ENCODE assay signal across 25 mouse cellular contexts in the genomic region with DNA sequence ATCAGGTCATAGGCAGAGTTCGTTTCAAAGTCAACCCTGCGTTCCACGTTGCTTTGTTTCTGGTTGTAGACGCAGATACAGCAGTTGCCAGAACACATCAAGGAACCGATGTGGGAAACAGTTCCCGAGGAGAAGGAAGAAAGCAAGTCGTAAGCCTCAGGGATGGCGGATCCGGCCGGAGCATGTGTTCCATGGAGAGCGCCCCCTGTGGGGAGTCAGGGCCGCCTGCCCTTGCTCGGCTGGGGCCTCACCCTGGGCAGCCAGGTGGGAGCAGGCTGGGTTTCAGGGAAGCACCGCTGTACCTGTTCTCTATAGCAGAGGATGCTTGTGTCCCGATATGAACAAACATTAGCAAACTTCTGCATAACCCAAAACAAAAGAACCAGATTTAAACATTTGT. TPM values are rescaled to one million over a fixed set of nuclear protein-coding genes. Genes with fewer than 3 reads are reported as not detected.
A peak's percentile ranks its signal among the peaks of the same experiment; 100 is the strongest.
DNase-seq lines count a peak whose midpoint lies in the region; ATAC-seq and TF ChIP-seq lines count a peak whose summit lies in the region.
"Had no signal": no experiment of that assay in that cellular context is flagged by ENCODE, and none has a peak within 500 bp of the region (broad histone marks: within the 10 kb centered on the region; RNA-seq: fewer than 3 reads in every experiment).

No protein-coding gene starts in this region.

- H3K4me3 ChIP-seq in forebrain, postnatal 0 days (ENCODE audit: low read depth, low read length): no peak overlapping the region
- no peak overlapping the region for H3K4me3 ChIP-seq in forebrain, embryonic 11.5 days (ENCODE audit: low read depth, low read length)
- no peak overlapping the region for H3K4me3 ChIP-seq in liver, adult 2 months (ENCODE audit: insufficient read depth, low read depth, low read length)
- peak overlapping the region; percentile 23; the same call in 1 of the 2 replicates for H3K4me3 ChIP-seq in E14TG2a.4 (replicated peaks; ENCODE audit: low read length)
- H3K4me3 ChIP-seq in hindbrain, embryonic 12.5 days: no peak overlapping the region
- H3K4me3 ChIP-seq: embryonic facial prominence, embryonic 12.5 days; forebrain, embryonic 12.5 days; gastrocnemius, adult 2 months; heart, embryonic 13.5 days had no signal

- 82% methylated on average over 15 of the region's 15 CpGs for WGBS in forebrain, postnatal 0 days
- WGBS in forebrain, embryonic 11.5 days: 81% methylated on average over 15 of the region's 15 CpGs
- 91% methylated on average over 15 of the region's 15 CpGs for WGBS in liver, adult 2 months
- 84% methylated on average over 15 of the region's 15 CpGs for WGBS in hindbrain, embryonic 12.5 days

- no peak overlapping the region for H3K9ac ChIP-seq in forebrain, postnatal 0 days
- no peak overlapping the region for H3K9ac ChIP-seq in forebrain, embryonic 11.5 days (ENCODE audit: low read length)
- H3K9ac ChIP-seq in liver, adult 2 months (ENCODE audit: low read depth, low read length): no peak overlapping the region
- H3K9ac ChIP-seq in hindbrain, embryonic 12.5 days: no peak overlapping the region
- H3K9ac ChIP-seq: embryonic facial prominence, embryonic 12.5 days; forebrain, embryonic 12.5 days; heart, embryonic 13.5 days had no signal

- peaks cover 62% of the 10 kb centered on the region for H3K36me3 ChIP-seq in forebrain, postnatal 0 days (ENCODE audit: insufficient read depth)
- no peaks in the 10 kb centered on the region; the same call in none of the 2 replicates for H3K36me3 ChIP-seq in forebrain, embryonic 11.5 days (ENCODE audit: control insufficient read depth, insufficient read depth, low read length)
- H3K36me3 ChIP-seq in liver, adult 2 months (ENCODE audit: control insufficient read depth, insufficient read depth, low read length): peaks cover 50% of the 10 kb centered on the region
- peaks cover 86% of the 10 kb centered on the region for H3K36me3 ChIP-seq in E14TG2a.4 (ENCODE audit: insufficient read depth, low read length)
- peaks cover 82% of the 10 kb centered on the region for H3K36me3 ChIP-seq in hindbrain, embryonic 12.5 days

- TF ChIP-seq CTCF in forebrain, postnatal 0 days (IDR thresholded peaks at IDR 0.05; ENCODE audit: low read depth): 0 out of 2 replicates have a peak, but pooled peaks have one; percentile 6
- peak; percentile 13; the same call in 1 of the 2 replicates for TF ChIP-seq CTCF in liver, adult 2 months (IDR thresholded peaks at IDR 0.05; ENCODE audit: low read depth, low read length)
- peak; percentile 39 for TF ChIP-seq CTCF in E14TG2a.4 (conservative IDR thresholded peaks at IDR 0.05; ENCODE audit: low read length)

- H3K9me3 ChIP-seq in forebrain, postnatal 0 days (ENCODE audit: low read length): no peaks in the 10 kb centered on the region
- no peaks in the 10 kb centered on the region for H3K9me3 ChIP-seq in forebrain, embryonic 11.5 days (ENCODE audit: control insufficient read depth, low read length)
- peaks cover 2% of the 10 kb centered on the region for H3K9me3 ChIP-seq in E14TG2a.4 (ENCODE audit: low read length)
- H3K9me3 ChIP-seq in hindbrain, embryonic 12.5 days (replicated peaks): no peaks in the 10 kb centered on the region
- H3K9me3 ChIP-seq: embryonic facial prominence, embryonic 12.5 days; forebrain, embryonic 12.5 days; heart, embryonic 13.5 days had no signal

- no peak for ATAC-seq in forebrain, postnatal 0 days
- ATAC-seq in forebrain, embryonic 11.5 days (replicated peaks; ENCODE audit: low FRiP score): no peak
- no peak for ATAC-seq in hindbrain, embryonic 12.5 days (ENCODE audit: low FRiP score)
- ATAC-seq in monocyte, adult 5-6 weeks (replicated peaks; ENCODE audit: insufficient number of reproducible peaks, low FRiP score, low TSS enrichment, poor library complexity, severe bottlenecking): no peak
- ATAC-seq: activated CD4-positive, CD25-positive, alpha-beta regulatory T cell, adult 4 months; CD4-positive, CD25-positive, alpha-beta regulatory T cell, adult 4 months; forebrain, embryonic 16.5 days; hindbrain, embryonic 16.5 days had no signal

- no peaks in the 10 kb centered on the region for H3K4me1 ChIP-seq in forebrain, postnatal 0 days (ENCODE audit: insufficient read depth)
- H3K4me1 ChIP-seq in forebrain, embryonic 11.5 days (replicated peaks; ENCODE audit: control insufficient read depth, insufficient read depth, low read length): 0 out of 2 replicates have a peak, but pooled peaks cover 3% of the 10 kb centered on the region
- H3K4me1 ChIP-seq in liver, adult 2 months (ENCODE audit: control insufficient read depth, insufficient read depth, low read length): peaks cover 2% of the 10 kb centered on the region; the same call in 1 of the 2 replicates
- H3K4me1 ChIP-seq in E14TG2a.4 (replicated peaks; ENCODE audit: low read depth, low read length): peaks cover 44% of the 10 kb centered on the region
- H3K4me1 ChIP-seq in hindbrain, embryonic 12.5 days: no peaks in the 10 kb centered on the region
- H3K4me1 ChIP-seq: embryonic facial prominence, embryonic 12.5 days; heart, embryonic 13.5 days had no signal

- H3K27ac ChIP-seq in forebrain, postnatal 0 days (ENCODE audit: low read depth, low read length): no peak overlapping the region
- no peak overlapping the region for H3K27ac ChIP-seq in forebrain, embryonic 11.5 days (ENCODE audit: low read depth, low read length)
- H3K27ac ChIP-seq in liver, adult 2 months (replicated peaks; ENCODE audit: insufficient read depth, low read depth, low read length): no peak overlapping the region
- no peak overlapping the region for H3K27ac ChIP-seq in hindbrain, embryonic 12.5 days
- H3K27ac ChIP-seq: embryonic facial prominence, embryonic 12.5 days; forebrain, embryonic 12.5 days; gastrocnemius, adult 2 months; heart, embryonic 13.5 days had no signal

- H3K4me2 ChIP-seq in forebrain, postnatal 0 days (ENCODE audit: low read depth): no peak overlapping the region
- no peak overlapping the region for H3K4me2 ChIP-seq in forebrain, embryonic 11.5 days (ENCODE audit: low read depth, low read length, severe bottlenecking)
- H3K4me2 ChIP-seq in hindbrain, embryonic 12.5 days (replicated peaks): no peak overlapping the region
- H3K4me2 ChIP-seq: embryonic facial prominence, embryonic 12.5 days; forebrain, embryonic 12.5 days; heart, embryonic 13.5 days had no signal

- no peak for DNase-seq in forebrain, postnatal 0 days
- DNase-seq in forebrain, embryonic 11.5 days (ENCODE audit: low spot score): no peak
- no peak for DNase-seq in liver, adult 2 months (ENCODE audit: extremely low read depth, low read depth, low spot score)
- DNase-seq in liver (no peak), R1 (ENCODE audit: low read depth, low spot score) (peak; percentile 50)
- DNase-seq: adrenal gland, postnatal 14 days; B cell, adult 2 months; cerebellum, adult 11-12 months; cerebellum, adult 9-10 months; gastrocnemius, adult 2 months; gastrocnemius, postnatal 36 days; heart, adult 11 months; heart, postnatal 36 days had no signal

- TF ChIP-seq POLR2A in liver, adult 2 months (IDR thresholded peaks at IDR 0.05; ENCODE audit: extremely low read depth, insufficient read depth, low read length): no peak

- no peaks in the 10 kb centered on the region for H3K27me3 ChIP-seq in forebrain, postnatal 0 days (ENCODE audit: insufficient read depth, low read length)
- H3K27me3 ChIP-seq in forebrain, embryonic 11.5 days (ENCODE audit: control insufficient read depth, insufficient read depth, low read length): no peaks in the 10 kb centered on the region
- H3K27me3 ChIP-seq in liver, adult 2 months (ENCODE audit: control insufficient read depth, insufficient read depth, low read length): no peaks in the 10 kb centered on the region
- no peaks in the 10 kb centered on the region for H3K27me3 ChIP-seq in E14TG2a.4 (ENCODE audit: insufficient read depth, low read length)
- H3K27me3 ChIP-seq in hindbrain, embryonic 12.5 days: no peaks in the 10 kb centered on the region
- H3K27me3 ChIP-seq: embryonic facial prominence, embryonic 12.5 days; forebrain, embryonic 12.5 days; heart, embryonic 13.5 days had no signal

- H3K79me2 ChIP-seq in liver, adult 2 months (ENCODE audit: control insufficient read depth, insufficient read depth, low read length): no peaks in the 10 kb centered on the region

RNA-seq across cellular contexts. Expression of a gene that starts 7.1 kb away (rescaled TPM):
- 0.15 and 0.33 TPM in 2 replicates for total RNA-seq in forebrain, postnatal 0 days (2014; rRNA removed)
- polyA plus RNA-seq in forebrain, postnatal 0 days (2015; fragmentation: Nextera tagmentation; extraction: Ambion mirVana): 0.18 TPM in 1 of 2 replicates, not detected in the other
- 0.48 and 0.75 TPM in 2 replicates for polyA plus RNA-seq in forebrain, embryonic 11.5 days (2014; fragmentation: Nextera tagmentation; extraction: Ambion mirVana)
- 0.54 TPM in 1 of 2 replicates, not detected in the other for total RNA-seq in liver, adult 2 months (2014; rRNA removed)
- 0.65 and 0.71 TPM in 2 replicates for polyA plus RNA-seq in liver, adult 2 months (2012; rRNA removed)
- 0.59 and 0.93 TPM in 2 replicates for polyA plus RNA-seq in hindbrain, embryonic 12.5 days (2016; fragmentation: Nextera tagmentation; extraction: Ambion mirVana)
- total RNA-seq in monocyte, adult 5-6 weeks (2017): 0.43 to 3.8 TPM (median 1.6 TPM) in 3 replicates
- total RNA-seq: ES-E14 had no signal

RNA-seq across cellular contexts. Expression of a gene that starts 9.4 kb away (rescaled TPM):
- 28.6 and 42.4 TPM in 2 replicates for total RNA-seq in forebrain, postnatal 0 days (2014; rRNA removed)
- 75.0 and 83.5 TPM in 2 replicates for polyA plus RNA-seq in forebrain, postnatal 0 days (2015; fragmentation: Nextera tagmentation; extraction: Ambion mirVana)
- polyA plus RNA-seq in forebrain, embryonic 11.5 days (2014; fragmentation: Nextera tagmentation; extraction: Ambion mirVana): 67.2 and 71.4 TPM in 2 replicates
- 33.7 and 38.5 TPM in 2 replicates for total RNA-seq in liver, adult 2 months (2014; rRNA removed)
- 33.9 and 35.3 TPM in 2 replicates for polyA plus RNA-seq in liver, adult 2 months (2012; rRNA removed)
- 64.3 and 69.3 TPM in 2 replicates for polyA plus RNA-seq in hindbrain, embryonic 12.5 days (2016; fragmentation: Nextera tagmentation; extraction: Ambion mirVana)
- 32.6 to 39.2 TPM (median 36.2 TPM) in 3 replicates for total RNA-seq in monocyte, adult 5-6 weeks (2017)

RNA-seq across cellular contexts. Expression of a gene that starts 22.3 kb away (rescaled TPM):
- 0.23 TPM in 1 of 2 replicates, not detected in the other for total RNA-seq in forebrain, postnatal 0 days (2014; rRNA removed)
- 0.33 and 0.59 TPM in 2 replicates for polyA plus RNA-seq in forebrain, postnatal 0 days (2015; fragmentation: Nextera tagmentation; extraction: Ambion mirVana)
- 0.75 and 1.3 TPM in 2 replicates for polyA plus RNA-seq in forebrain, embryonic 11.5 days (2014; fragmentation: Nextera tagmentation; extraction: Ambion mirVana)
- 0.55 and 2.3 TPM in 2 replicates for total RNA-seq in liver, adult 2 months (2014; rRNA removed)
- 2.7 and 2.8 TPM in 2 replicates for polyA plus RNA-seq in liver, adult 2 months (2012; rRNA removed)
- 0.84 and 1.2 TPM in 2 replicates for polyA plus RNA-seq in hindbrain, embryonic 12.5 days (2016; fragmentation: Nextera tagmentation; extraction: Ambion mirVana)
- 0.57 TPM in 1 of 3 replicates, not detected in the others for total RNA-seq in monocyte, adult 5-6 weeks (2017)
- total RNA-seq: gastrocnemius, adult 2 months; gastrocnemius, postnatal 36 days; heart, postnatal 36 days had no signal
- polyA plus RNA-seq: activated CD4-positive, CD25-positive, alpha-beta regulatory T cell, adult 4 months; CD4-positive, CD25-positive, alpha-beta regulatory T cell, adult 4 months; forebrain, embryonic 16.5 days had no signal

RNA-seq across cellular contexts. Expression of a gene that starts 58.3 kb away (rescaled TPM):
- 0.05 and 0.08 TPM in 2 replicates for total RNA-seq in forebrain, postnatal 0 days (2014; rRNA removed)
- polyA plus RNA-seq in forebrain, postnatal 0 days (2015; fragmentation: Nextera tagmentation; extraction: Ambion mirVana): 0.22 TPM in 1 of 2 replicates, not detected in the other
- 0.27 and 0.31 TPM in 2 replicates for polyA plus RNA-seq in forebrain, embryonic 11.5 days (2014; fragmentation: Nextera tagmentation; extraction: Ambion mirVana)
- total RNA-seq in liver, adult 2 months (2014; rRNA removed): 2.4 and 6.2 TPM in 2 replicates
- polyA plus RNA-seq in liver, adult 2 months (2012; rRNA removed): 5.7 and 6.3 TPM in 2 replicates
- polyA plus RNA-seq in hindbrain, embryonic 12.5 days (2016; fragmentation: Nextera tagmentation; extraction: Ambion mirVana): 0.28 and 0.34 TPM in 2 replicates
- 0.29 TPM in 1 of 3 replicates, not detected in the others for total RNA-seq in monocyte, adult 5-6 weeks (2017)
- polyA plus RNA-seq: CD4-positive, CD25-positive, alpha-beta regulatory T cell, adult 4 months had no signal

RNA-seq across cellular contexts. Expression of a gene that starts 59.0 kb away (rescaled TPM):
- 0.14 and 0.31 TPM in 2 replicates for total RNA-seq in forebrain, postnatal 0 days (2014; rRNA removed)
- polyA plus RNA-seq in forebrain, postnatal 0 days (2015; fragmentation: Nextera tagmentation; extraction: Ambion mirVana): 0.33 and 0.35 TPM in 2 replicates
- 0.40 TPM in 1 of 2 replicates, not detected in the other for polyA plus RNA-seq in forebrain, embryonic 11.5 days (2014; fragmentation: Nextera tagmentation; extraction: Ambion mirVana)
- 12.2 and 16.2 TPM in 2 replicates for total RNA-seq in liver, adult 2 months (2014; rRNA removed)
- 11.7 and 12.2 TPM in 2 replicates for polyA plus RNA-seq in liver, adult 2 months (2012; rRNA removed)
- polyA plus RNA-seq in hindbrain, embryonic 12.5 days (2016; fragmentation: Nextera tagmentation; extraction: Ambion mirVana): 0.14 and 0.65 TPM in 2 replicates
- not detected in 3 replicates for total RNA-seq in monocyte, adult 5-6 weeks (2017)
- total RNA-seq: adrenal gland, adult 18-20 months; gastrocnemius, adult 2 months; gastrocnemius, postnatal 36 days; heart, postnatal 36 days had no signal
- polyA plus RNA-seq: activated CD4-positive, CD25-positive, alpha-beta regulatory T cell, adult 4 months; CD4-positive, CD25-positive, alpha-beta regulatory T cell, adult 4 months had no signal
